Mouse (Mus musculus) megakaryocyte, embryonic 14.5 days (primary cell): Measurements from ENCODE around the gene Jmjd8.

Source experiments
- FLI1 ChIP-seq: IDR thresholded peaks from 2 replicates; pipeline ENCODE4 v1.6.1; 2012; ENCODE audit warnings: low read length, inconsistent platforms, mixed read lengths
- GATA1 ChIP-seq: IDR thresholded peaks from 3 replicates; pipeline ENCODE4 v1.6.1; 2012; ENCODE audit warnings: mixed read lengths, low read length, inconsistent platforms, borderline replicate concordance

DNA sequence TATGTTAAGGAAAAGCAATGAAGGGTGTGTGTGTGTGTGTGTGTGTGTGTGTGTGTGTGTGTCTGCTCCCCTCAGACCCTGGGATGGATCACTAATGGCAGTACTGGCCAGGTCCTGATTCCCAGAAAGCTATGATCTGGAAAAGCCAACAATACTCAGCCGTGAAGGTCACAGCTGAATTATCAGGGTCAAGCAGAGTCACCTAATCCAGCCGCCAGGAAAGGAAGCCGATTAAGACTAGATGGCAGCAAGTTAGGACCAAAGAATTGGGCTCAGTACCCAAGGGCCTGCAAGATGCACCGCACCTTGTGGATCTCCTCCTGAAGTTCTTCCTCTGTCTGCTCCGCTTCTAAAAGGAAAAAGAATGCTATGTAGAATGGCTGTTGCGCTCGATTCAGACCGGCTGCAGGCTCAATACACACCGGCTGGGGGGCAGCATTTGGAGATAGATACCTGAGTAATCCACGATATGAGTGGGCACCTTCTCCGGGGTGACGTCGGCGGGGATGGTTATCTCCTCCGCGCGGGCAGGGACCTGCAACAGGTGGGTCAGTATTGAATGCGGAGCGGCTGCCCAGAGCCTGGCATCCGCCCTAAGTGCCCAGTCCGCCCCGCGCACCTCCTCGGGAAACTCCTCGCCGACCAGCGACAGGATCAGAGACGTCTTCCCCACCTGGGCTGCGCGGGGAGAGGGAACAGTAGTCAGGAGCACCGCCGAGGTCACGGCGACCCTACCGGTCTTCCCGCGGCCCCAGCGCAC is 15.1 kb downstream of the Jmjd8 start:
- TF ChIP-seq GATA1 (no peak), FLI1 (no peak)
